Mouse (Mus musculus) cerebellum, adult 2 months (tissue): ENCODE results near the gene Hsd17b1. TPM values are rescaled to one million over a fixed set of nuclear protein-coding genes. Genes with fewer than 3 reads are reported as not detected.

ENCODE experiments used
- DNase-seq, 2 experiments: peaks; one replicate each; pipeline ENCODE4 v3.0.0; 2021
- H3K27ac ChIP-seq: fragments of 200-500 bp; 2 replicates; pipeline ENCODE4 v1.5.1; 2012; ENCODE audit warnings: low read length, control low read depth, inconsistent platforms; ENCODE audit not compliant: insufficient read depth
- H3K27me3 ChIP-seq: fragments of 200-500 bp; 2 replicates; pipeline ENCODE4 v1.6.1; 2012; ENCODE audit warnings: inconsistent platforms, mild to moderate bottlenecking, low read length, moderate library complexity; ENCODE audit not compliant: control insufficient read depth, insufficient read depth
- H3K4me1 ChIP-seq: fragments of 200-500 bp; 2 replicates; pipeline ENCODE4 v1.6.1; 2011; ENCODE audit warnings: low read length; ENCODE audit not compliant: control insufficient read depth, insufficient read depth
- H3K4me3 ChIP-seq: fragments of 200-500 bp; replicated peaks from 2 replicates; pipeline ENCODE3; 2011; ENCODE audit warnings: mild to moderate bottlenecking, low read depth, low read length, control low read depth; ENCODE audit not compliant: insufficient read depth
- CTCF ChIP-seq: fragments of 200-500 bp; IDR thresholded peaks from 2 replicates; pipeline ENCODE4 v1.5.1; 2011; ENCODE audit warnings: low read depth, mild to moderate bottlenecking, control low read depth, low read length, moderate library complexity, borderline replicate concordance; ENCODE audit not compliant: insufficient read depth
- POLR2A ChIP-seq: fragments of 200-500 bp; IDR thresholded peaks from 2 replicates; pipeline ENCODE4 v1.6.1; 2011; ENCODE audit warnings: low read length, control low read depth, borderline replicate concordance; ENCODE audit not compliant: insufficient read depth
- WGBS: fragments of 180-500 bp; shearing (Covaris S2); methylation state at CpG from one replicate; pipeline ENCODE4 v1.1.7; 2018; 5-methylcytosine and 5-hydroxymethylcytosine counted together
- polyA plus RNA-seq: library from polyadenylated mRNA; depleted of rRNA; stranded (reverse); fragments of >200 nt; gene quantifications from 2 replicates; pipeline ENCODE4 v1.2.3, GENCODE M21; 2012; rRNA removed

The Hsd17b1 gene
- 0.84 and 0.93 TPM in 2 replicates for polyA plus RNA-seq

DNA sequence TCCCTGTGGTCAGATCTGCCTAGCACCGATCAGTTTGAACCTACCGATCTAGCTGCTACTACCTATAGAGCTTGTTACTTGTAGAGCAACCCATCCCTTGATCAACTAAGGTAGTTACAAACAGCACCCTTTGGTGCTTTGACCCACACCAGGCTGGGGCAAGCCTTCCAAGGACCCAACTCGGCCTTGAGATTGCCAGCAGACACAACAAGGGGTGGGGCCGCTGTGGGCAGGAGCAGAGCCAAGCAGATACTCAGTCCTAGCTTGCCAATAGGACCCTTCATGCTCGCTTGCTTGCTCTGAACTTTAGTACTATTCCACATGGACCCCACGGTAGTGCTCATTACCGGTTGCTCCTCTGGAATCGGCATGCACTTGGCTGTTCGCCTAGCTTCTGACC lies at the start of gene Hsd17b1:
Hsd17b1 (plus strand) TSS at position 291 of the 400 bp plus-strand sequence.
- Histone ChIP-seq H3K4me3 (no peak within 1 kb of the TSS), H3K4me1 (peaks cover under 1% of the 10 kb centered on the region; the same call in 1 of the 2 replicates), H3K27me3 (no peaks in the 10 kb centered on the region), H3K27ac (no peak within 1 kb of the TSS)
- DNase-seq: no peak
- TF ChIP-seq CTCF: no peak
- TF ChIP-seq POLR2A: no peak
- WGBS: 66% methylated on average over 9 of the region's 9 CpGs

- DNase-seq: peak; percentile 43 to 52
- Histone ChIP-seq H3K4me1 (peaks cover 2% of the 10 kb centered on the region; the same call in 1 of the 2 replicates), H3K27me3 (no peaks in the 10 kb centered on the region), H3K4me3 (no peak overlapping the region), H3K27ac (peak overlapping the region; percentile 43)
- TF ChIP-seq CTCF: no peak
- TF ChIP-seq POLR2A: no peak
- WGBS: 27% methylated on average over 8 of the region's 8 CpGs
Measured at GRCm38 (mm10) chr11:101029320-101029719, 48.9 kb upstream of the Hsd17b1 start.

DNA sequence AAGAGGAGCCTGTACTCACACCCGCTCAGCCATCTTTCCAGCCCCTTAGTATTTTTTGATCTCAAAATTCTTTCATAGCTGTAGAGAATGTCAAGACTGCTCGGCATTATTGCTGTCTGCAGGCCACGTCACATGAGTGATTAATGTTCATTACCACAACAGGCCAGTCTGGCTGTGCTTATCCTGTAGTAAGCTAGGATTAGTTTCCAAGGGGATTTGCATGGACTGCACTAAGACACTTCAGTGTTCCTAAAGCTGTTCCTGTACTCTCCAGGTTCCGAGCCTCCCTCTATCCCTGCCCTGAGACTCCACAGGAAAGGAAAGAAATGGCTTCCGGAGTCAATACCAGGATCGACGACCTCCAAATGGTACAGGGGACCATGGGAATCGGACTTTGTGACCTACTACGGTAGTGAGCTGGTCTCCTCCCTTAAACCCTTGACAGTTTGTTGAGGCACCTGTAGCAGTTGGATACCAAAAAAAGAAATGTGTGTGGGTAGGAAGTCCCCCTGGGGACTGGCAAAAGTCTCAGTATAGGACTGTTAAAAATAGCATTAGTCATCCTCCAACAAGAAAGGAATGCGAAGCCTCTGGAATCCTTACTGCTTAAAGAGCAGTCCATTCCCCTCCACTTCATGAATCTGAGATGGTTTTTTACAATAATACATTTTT lies 47.9 kb upstream of the Hsd17b1 start:
- 77% methylated on average over 10 of the region's 10 CpGs for WGBS
- no peak overlapping the region for H3K27ac ChIP-seq
- H3K27me3 ChIP-seq: no peaks in the 10 kb centered on the region
- peaks cover 2% of the 10 kb centered on the region; the same call in 1 of the 2 replicates for H3K4me1 ChIP-seq
- no peak for TF ChIP-seq CTCF
- no peak for TF ChIP-seq POLR2A
- H3K4me3 ChIP-seq: no peak overlapping the region
- no peak for DNase-seq

- Histone ChIP-seq H3K4me1 (peaks cover 2% of the 10 kb centered on the region; the same call in 1 of the 2 replicates), H3K27me3 (no peaks in the 10 kb centered on the region)
- TF ChIP-seq POLR2A (no peak), CTCF (no peak)
Measured at GRCm38 (mm10) chr11:101030808-101031156, 47.4 kb upstream of the Hsd17b1 start.

DNA sequence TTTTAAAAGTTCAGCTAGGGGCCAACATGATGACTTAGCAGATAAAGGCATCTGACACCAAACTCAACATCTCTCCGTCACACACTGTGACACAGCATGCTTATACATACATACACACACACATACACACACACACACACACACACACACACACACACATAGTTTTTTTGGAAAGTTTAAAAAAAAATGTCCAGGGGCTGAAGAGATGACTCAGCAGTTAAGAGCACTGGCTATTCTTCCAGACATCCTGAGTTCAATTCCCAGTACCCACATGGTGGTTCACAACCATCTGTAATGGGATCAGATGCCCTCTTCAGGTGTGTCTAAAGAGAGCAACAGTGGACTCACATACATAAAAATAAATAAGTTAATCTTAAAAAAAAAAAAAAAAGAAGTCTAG lies 46.7 kb upstream of the Hsd17b1 start:
- H3K27ac ChIP-seq: no peak overlapping the region
- no peak for DNase-seq
- TF ChIP-seq CTCF: no peak
- WGBS: 88% methylated on average over 1 of the region's 1 CpGs
- peaks cover 2% of the 10 kb centered on the region; the same call in 1 of the 2 replicates for H3K4me1 ChIP-seq
- no peak overlapping the region for H3K4me3 ChIP-seq
- no peaks in the 10 kb centered on the region for H3K27me3 ChIP-seq

More at GRCm38 (mm10) chr11:101030808-101031156, 47.4 kb upstream of the Hsd17b1 start:
- no peak overlapping the region for H3K4me3 ChIP-seq
- no peak for DNase-seq
- H3K27ac ChIP-seq: no peak overlapping the region
- WGBS: 92% methylated on average over 4 of the region's 4 CpGs

DNA sequence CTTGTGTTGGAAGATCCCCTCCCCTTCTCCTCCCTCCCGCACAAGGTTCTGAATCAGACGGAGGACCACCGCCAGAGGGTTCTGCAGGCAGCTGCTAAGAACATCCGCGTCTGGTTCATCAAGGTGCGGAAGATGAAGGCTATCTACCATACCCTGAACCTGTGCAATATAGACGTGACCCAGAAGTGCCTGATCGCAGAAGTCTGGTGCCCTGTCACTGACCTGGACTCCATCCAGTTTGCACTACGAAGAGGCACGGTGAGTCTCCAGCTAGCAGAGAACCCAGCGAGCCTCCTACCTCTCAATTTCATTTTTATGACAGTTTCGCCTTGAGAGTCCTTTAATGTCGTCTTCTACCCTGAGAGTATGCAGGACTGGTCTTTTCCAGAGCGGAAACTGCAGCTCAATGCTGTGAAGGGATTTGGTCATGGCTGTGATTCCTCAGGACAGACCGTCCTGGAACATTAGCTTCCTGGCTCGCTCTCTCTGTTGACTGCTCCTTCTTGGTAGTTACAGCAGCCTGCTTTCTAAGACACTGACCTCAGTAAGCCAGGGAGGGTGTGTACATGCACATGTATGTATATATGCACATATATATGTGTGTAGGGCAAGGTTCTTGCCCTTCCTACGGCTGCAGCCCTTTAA lies 44.2 kb upstream of the Hsd17b1 start:
- Histone ChIP-seq H3K27me3 (no peaks in the 10 kb centered on the region), H3K27ac (no peak overlapping the region), H3K4me3 (no peak overlapping the region), H3K4me1 (peaks cover 2% of the 10 kb centered on the region; the same call in 1 of the 2 replicates)
- 87% methylated on average over 17 of the region's 17 CpGs for WGBS
- TF ChIP-seq POLR2A: no peak
- no peak for TF ChIP-seq CTCF
- DNase-seq: no peak

DNA sequence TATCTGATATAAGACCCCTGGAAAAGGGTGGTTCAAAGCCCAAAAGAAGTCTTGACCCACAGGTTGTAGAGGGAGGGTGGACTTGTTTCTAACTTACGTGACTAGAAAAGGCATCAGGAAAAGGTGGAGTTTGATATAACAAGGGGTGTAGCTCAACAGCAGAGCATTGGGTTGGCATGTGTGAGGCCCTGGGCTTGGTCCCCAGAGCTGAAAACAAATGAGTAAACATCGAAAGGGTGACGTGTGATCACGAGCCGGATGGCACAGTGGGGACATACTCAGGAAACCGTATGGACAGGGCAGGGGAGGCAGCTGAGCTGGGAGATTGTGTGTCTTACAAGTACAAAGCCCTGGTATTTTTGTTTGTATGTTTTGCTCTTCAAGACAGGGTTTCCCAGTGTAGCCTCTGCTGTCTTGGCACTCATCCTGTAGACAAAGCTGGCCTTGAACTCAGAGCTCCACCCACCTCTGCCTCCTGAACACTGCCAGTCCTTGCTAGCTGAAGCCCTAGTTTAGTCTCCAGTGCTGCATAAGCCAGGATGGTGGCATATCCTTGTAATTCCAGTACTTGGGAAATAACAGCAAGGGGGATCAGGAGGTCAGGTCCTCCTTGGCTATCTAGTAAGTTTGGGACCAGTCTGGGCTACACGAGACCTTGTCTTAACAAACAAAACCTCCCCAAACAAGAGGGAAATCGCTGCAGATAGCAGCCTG lies 43.4 kb upstream of the Hsd17b1 start:
- Histone ChIP-seq H3K27ac (no peak overlapping the region), H3K27me3 (no peaks in the 10 kb centered on the region), H3K4me3 (no peak overlapping the region), H3K4me1 (no peaks in the 10 kb centered on the region)
- no peak for TF ChIP-seq POLR2A
- no peak for TF ChIP-seq CTCF
- WGBS: 88% methylated on average over 8 of the region's 8 CpGs
- no peak for DNase-seq
